Mouse (Mus musculus) layer of hippocampus, postnatal 36 days (tissue): ENCODE measurements at regions not wholly inside any gene's neighbourhood (a gene's known extent, or its start where the extent isn't known, plus 50 kb on each side); places are given as distances from the start of the nearest gene placed in this dataset.

Source experiments
- DNase-seq, 2 experiments: peaks; one replicate each; pipeline ENCODE4 v3.0.0; 2022

DNA sequence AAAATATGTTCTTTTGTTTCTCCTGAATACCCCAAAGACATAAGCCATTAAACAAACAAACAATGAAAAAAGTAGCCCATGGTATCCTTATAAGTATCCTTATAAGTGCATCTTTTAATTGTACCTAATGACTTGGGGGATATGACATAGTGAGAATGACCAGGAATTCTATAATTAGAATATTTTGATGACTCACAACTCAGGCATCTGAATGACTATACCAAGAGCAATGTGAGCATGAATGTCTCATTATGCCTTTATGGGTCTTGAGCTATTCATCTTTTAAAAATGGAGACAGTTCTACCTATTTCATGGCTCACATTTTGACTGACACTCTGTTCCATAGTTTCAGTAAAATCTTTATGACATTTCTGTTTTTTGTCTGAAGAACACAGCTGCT, 423.3 kb downstream of the Kcna4 start:
- DNase-seq: no peak

DNA sequence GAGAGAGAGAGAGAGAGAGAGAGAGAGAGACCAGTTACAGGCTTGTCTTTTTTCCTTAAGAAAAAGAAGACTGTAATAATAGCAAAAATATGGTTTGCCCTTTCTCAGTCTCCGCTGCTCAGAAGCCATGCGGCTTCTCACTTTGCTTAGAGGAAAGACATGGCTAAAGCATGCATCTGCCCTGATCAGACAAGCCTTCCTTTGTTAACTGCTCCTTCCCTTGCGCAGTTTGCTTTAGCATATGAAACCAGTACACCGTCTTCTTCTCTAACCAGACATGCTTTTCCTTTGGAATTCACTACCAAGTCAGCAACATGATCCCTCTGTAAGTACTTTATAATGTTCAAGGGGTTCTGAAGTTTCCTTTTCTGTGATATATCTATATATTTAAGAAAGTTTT, 439.0 kb downstream of the Kcna4 start:
- DNase-seq: peak in 1 of 2 experiments; percentile 2

DNA sequence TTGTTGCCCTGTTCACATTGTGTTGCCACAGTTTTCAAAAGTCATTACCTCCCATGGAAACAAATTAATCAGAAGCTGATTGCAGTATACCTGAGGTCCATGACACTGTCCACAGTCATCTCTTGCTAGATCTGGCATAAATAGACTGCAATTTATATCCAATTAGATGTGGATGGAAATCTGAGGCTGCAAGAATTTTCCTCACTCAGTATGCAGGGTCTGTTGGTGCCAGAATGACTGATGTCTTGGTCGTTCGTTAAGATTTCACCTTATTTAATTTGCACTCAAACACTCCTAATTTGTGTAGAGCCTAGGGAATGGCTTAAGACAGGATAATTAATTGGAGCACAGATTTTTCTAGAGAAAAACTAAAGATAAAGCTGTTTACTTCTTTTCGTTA, 443.9 kb downstream of the Kcna4 start:
- DNase-seq: no peak

- no peak for DNase-seq
Observed at GRCm38 (mm10) chr2:107734703-107735102, 444.3 kb downstream of the Kcna4 start.
